Mouse (Mus musculus): Measurements from ENCODE around the gene Inca1. TPM values are rescaled to one million over a fixed set of nuclear protein-coding genes. Genes with fewer than 3 reads are reported as not detected.

The Inca1 gene
- total and polyA plus RNA-seq, 3 experiments, result 1.7 to 3.8 (median 3.4) TPM

DNA sequence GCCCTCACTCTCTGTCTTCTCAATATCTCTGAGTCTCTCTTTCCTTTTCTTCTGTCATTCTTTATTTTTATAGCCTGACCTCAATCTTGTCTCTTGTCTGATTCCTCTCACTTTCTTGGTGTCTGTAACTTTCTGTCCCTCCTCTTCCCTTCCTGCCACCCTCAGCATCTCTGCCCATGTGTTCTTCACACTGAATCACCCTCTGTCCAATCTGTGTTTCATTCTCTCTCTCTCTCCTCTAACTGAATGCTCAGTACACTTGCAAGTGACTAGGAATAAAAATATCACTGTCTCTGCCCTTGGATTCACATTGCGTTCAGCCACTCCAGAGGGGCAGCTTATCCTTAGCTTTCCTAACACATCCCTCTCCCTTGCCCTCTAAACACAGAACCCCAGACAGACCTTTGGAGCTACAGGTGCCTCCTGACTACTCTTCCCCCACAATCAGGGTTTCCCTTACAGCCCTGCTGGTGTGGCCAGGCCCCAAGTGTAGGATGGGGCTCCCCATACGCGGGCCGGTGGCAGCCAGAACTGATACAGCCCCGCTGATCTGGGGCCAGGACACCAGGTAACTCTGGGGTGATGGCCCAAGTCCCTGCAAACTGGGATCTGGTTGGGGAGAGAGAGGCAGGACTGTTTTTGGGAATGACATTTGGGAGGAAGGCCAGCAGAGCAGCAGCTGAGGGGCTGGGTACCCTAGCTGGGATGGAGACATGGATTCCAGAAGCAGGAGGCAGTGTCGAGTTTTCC, 2.2 kb upstream of the Inca1 start:
- Histone ChIP-seq H3K36me3 (replicated peaks in 1 of 2; ENCODE audit: control insufficient read depth in 1 of 2, insufficient read depth in 1 of 2, low read length in 1 of 2) (peaks cover 35 to 50% of the 10 kb centered on the region in 2 experiments), H3K4me2 (ENCODE audit: insufficient read depth, low read depth, poor library complexity, severe bottlenecking) (no peak overlapping the region), H3K27ac (ENCODE audit: insufficient read depth, low read depth) (no peak overlapping the region), H3K27me3 (replicated peaks) (peaks cover 3% of the 10 kb centered on the region), H3K9ac (ENCODE audit: insufficient read depth, low read depth) (no peak overlapping the region), H3K4me3 (replicated peaks in 1 of 3; ENCODE audit: low read depth in 2 of 3, low read length in 2 of 3, poor library complexity in 1 of 3) (no peak overlapping the region), H3K79me2 (replicated peaks; ENCODE audit: control insufficient read depth, extremely low read depth, insufficient read depth, poor library complexity, severe bottlenecking) (0 out of 2 replicates have a peak, but pooled peaks cover 5% of the 10 kb centered on the region), H3K4me1 (ENCODE audit: control insufficient read depth in 1 of 2, insufficient read depth in 2 of 2) (peaks cover 9 to 24% of the 10 kb centered on the region in 2 experiments), H3K9me3 (replicated peaks; ENCODE audit: low read length) (no peaks in the 10 kb centered on the region)
- dilution Hi-C loops (cut with MboI; ENCODE audit: extremely low pct_ligation_motif_present, extremely low pct_unique_long_range_greater_than_20kb, low sequenced_read_pairs) (no loop called here), in situ Hi-C loops (cut with MboI; ENCODE audit: low pct_ligation_motif_present, low pct_unique_long_range_greater_than_20kb, low sequenced_read_pairs) (no loop called here)
- no peak for DNase-seq (ENCODE audit: extremely low read depth)
- no peak for TF ChIP-seq CTCF (conservative IDR thresholded peaks at IDR 0.05 in 1 of 2, IDR thresholded peaks at IDR 0.05 in 1 of 2; ENCODE audit: low read depth in 2 of 2, low read length in 2 of 2)
- no peak for TF ChIP-seq USF1 (IDR thresholded peaks at IDR 0.05; ENCODE audit: low read depth, low read length)
- no peak for TF ChIP-seq MAZ (IDR thresholded peaks at IDR 0.05; ENCODE audit: low read depth, low read length)
- TF ChIP-seq CHD2 (IDR thresholded peaks at IDR 0.05; ENCODE audit: low read length), result no peak
- TF ChIP-seq SIN3A (IDR thresholded peaks at IDR 0.05; ENCODE audit: low read length), result no peak
- no peak for TF ChIP-seq ZKSCAN1 (IDR thresholded peaks at IDR 0.05; ENCODE audit: borderline replicate concordance, low read depth, low read length)
- TF ChIP-seq TCF12 (IDR thresholded peaks at IDR 0.05; ENCODE audit: low read depth, low read length), result no peak
- no peak for TF ChIP-seq KAT2A (IDR thresholded peaks at IDR 0.05; ENCODE audit: insufficient replicate concordance, low read length)
- no peak for TF ChIP-seq IRF4 (IDR thresholded peaks at IDR 0.05; ENCODE audit: low read depth, low read length)
- TF ChIP-seq NELFE (IDR thresholded peaks at IDR 0.05; ENCODE audit: low read depth, low read length), result no peak
- TF ChIP-seq UBTF (IDR thresholded peaks at IDR 0.05; ENCODE audit: low read depth, low read length), result no peak
- TF ChIP-seq MYC (IDR thresholded peaks at IDR 0.05; ENCODE audit: low read depth, low read length), result no peak
- no peak for TF ChIP-seq PAX5 (IDR thresholded peaks at IDR 0.05; ENCODE audit: low read length)
- TF ChIP-seq MAFK (IDR thresholded peaks at IDR 0.05; ENCODE audit: insufficient replicate concordance, low read length), result no peak
- no peak for TF ChIP-seq EP300 (IDR thresholded peaks at IDR 0.05; ENCODE audit: low read length)
- no peak for TF ChIP-seq ELF1 (IDR thresholded peaks at IDR 0.05; ENCODE audit: low read depth, low read length)

GRCm38 (mm10) chr11:70701221-70701955, 1.4 kb upstream of the Inca1 start:
- dilution Hi-C loops (cut with MboI; ENCODE audit: extremely low pct_ligation_motif_present, extremely low pct_unique_long_range_greater_than_20kb, low sequenced_read_pairs) (no loop called here), in situ Hi-C loops (cut with MboI; ENCODE audit: low pct_ligation_motif_present, low pct_unique_long_range_greater_than_20kb, low sequenced_read_pairs) (no loop called here)
- H3K9ac ChIP-seq (ENCODE audit: insufficient read depth, low read depth), result peak overlapping the region; percentile 93
- no peaks in the 10 kb centered on the region for H3K9me3 ChIP-seq (replicated peaks; ENCODE audit: low read length)
- H3K4me1 ChIP-seq (ENCODE audit: control insufficient read depth in 1 of 2, insufficient read depth in 2 of 2), result peaks cover 9 to 24% of the 10 kb centered on the region in 2 experiments
- DNase-seq (ENCODE audit: extremely low read depth), result no peak
- peak overlapping the region; percentile 61 to 80 (median 71) for H3K4me3 ChIP-seq (replicated peaks in 1 of 3; ENCODE audit: low read depth in 2 of 3, low read length in 2 of 3, poor library complexity in 1 of 3)
- no peak overlapping the region for H3K27ac ChIP-seq (ENCODE audit: insufficient read depth, low read depth)
- TF ChIP-seq JUN (IDR thresholded peaks at IDR 0.05; ENCODE audit: insufficient read depth, low read depth, low read length), result no peak
- TF ChIP-seq HCFC1 (IDR thresholded peaks at IDR 0.05; ENCODE audit: low read depth, low read length), result no peak
- no peak for TF ChIP-seq RCOR1 (conservative IDR thresholded peaks at IDR 0.05; ENCODE audit: low read depth, low read length)
- no peak for TF ChIP-seq MAX (IDR thresholded peaks at IDR 0.05; ENCODE audit: low read length)
- TF ChIP-seq CHD1 (IDR thresholded peaks at IDR 0.05; ENCODE audit: low read depth, low read length), result no peak
- no peak for TF ChIP-seq EP300 (IDR thresholded peaks at IDR 0.05; ENCODE audit: low read length)
- TF ChIP-seq ZMIZ1 (IDR thresholded peaks at IDR 0.05; ENCODE audit: low read depth, low read length), result no peak
- TF ChIP-seq MAZ (IDR thresholded peaks at IDR 0.05; ENCODE audit: low read depth, low read length), result no peak
- TF ChIP-seq MXI1 (IDR thresholded peaks at IDR 0.05; ENCODE audit: low read depth, low read length), result no peak
- no peak for TF ChIP-seq CTCF (conservative IDR thresholded peaks at IDR 0.05 in 1 of 2, IDR thresholded peaks at IDR 0.05 in 1 of 2; ENCODE audit: low read depth in 2 of 2, low read length in 2 of 2)
- no peak for TF ChIP-seq USF2 (conservative IDR thresholded peaks at IDR 0.05; ENCODE audit: low read depth, low read length)
- peak overlapping the region; percentile 68 for H3K4me2 ChIP-seq (ENCODE audit: insufficient read depth, low read depth, poor library complexity, severe bottlenecking)
- peaks cover 29 to 43% of the 10 kb centered on the region in 2 experiments for H3K36me3 ChIP-seq (replicated peaks in 1 of 2; ENCODE audit: control insufficient read depth in 1 of 2, insufficient read depth in 1 of 2, low read length in 1 of 2)
- peaks cover 3% of the 10 kb centered on the region for H3K27me3 ChIP-seq (replicated peaks)
- 0 out of 2 replicates have a peak, but pooled peaks cover 5% of the 10 kb centered on the region for H3K79me2 ChIP-seq (replicated peaks; ENCODE audit: control insufficient read depth, extremely low read depth, insufficient read depth, poor library complexity, severe bottlenecking)
